Mouse (Mus musculus) MEL (cell line): ENCODE results near the gene Thada. TPM values are rescaled to one million over a fixed set of nuclear protein-coding genes. Genes with fewer than 3 reads are reported as not detected.
A peak's percentile ranks its signal among the peaks of the same experiment; 100 is the strongest.

Experiments used
- DNase-seq: peaks from one replicate; pipeline ENCODE4 v3.0.0; 2011; ENCODE audit warnings: low read depth, low spot score
- H3K27ac ChIP-seq: 2 replicates; pipeline ENCODE4 v1.5.1; 2012; ENCODE audit warnings: low read depth, mild to moderate bottlenecking, control low read depth, low read length, moderate library complexity; ENCODE audit not compliant: control insufficient read depth
- H3K27me3 ChIP-seq, 2 experiments: fragments of 150-350 bp in 1 of 2; sonication (generic) in 1 of 2; 2 replicates each; pipeline ENCODE4 v1.6.1; 2012; ENCODE audit warnings: low read length in 2 of 2, mild to moderate bottlenecking in 2 of 2, improper control_type of control experiment in 1 of 2, moderate library complexity in 1 of 2; ENCODE audit not compliant: insufficient read depth in 2 of 2, control insufficient read depth in 1 of 2
- H3K36me3 ChIP-seq, 2 experiments: 2 replicates each; pipeline ENCODE4 v1.6.1; 2012 to 2014; ENCODE audit warnings: low read length in 2 of 2, improper control_type of control experiment in 1 of 2, inconsistent platforms in 1 of 2, mild to moderate bottlenecking in 1 of 2; ENCODE audit not compliant: insufficient read depth in 2 of 2, control insufficient read depth in 1 of 2
- H3K4me1 ChIP-seq, 2 experiments: fragments of 150-350 bp in 1 of 2; sonication (generic) in 1 of 2; 2 replicates each; pipeline ENCODE4 v1.6.1; 2012; ENCODE audit warnings: low read length in 2 of 2, improper control_type of control experiment in 1 of 2, mild to moderate bottlenecking in 1 of 2; ENCODE audit not compliant: insufficient read depth in 2 of 2, control insufficient read depth in 1 of 2
- H3K4me3 ChIP-seq, 2 experiments: fragments of 150-350 bp in 1 of 2; sonication (generic) in 1 of 2; 2 replicates each; pipeline ENCODE4 v1.5.1; 2012; ENCODE audit warnings: low read depth in 2 of 2, low read length in 2 of 2, mild to moderate bottlenecking in 2 of 2, moderate library complexity in 2 of 2, control low read depth in 1 of 2, improper control_type of control experiment in 1 of 2; ENCODE audit not compliant: control insufficient read depth in 1 of 2, insufficient read depth in 1 of 2
- H3K79me2 ChIP-seq: 2 replicates; pipeline ENCODE4 v1.6.1; 2012; ENCODE audit warnings: mild to moderate bottlenecking, low read length, moderate library complexity; ENCODE audit not compliant: control insufficient read depth, poor library complexity, insufficient read depth
- H3K9ac ChIP-seq: 2 replicates; pipeline ENCODE4 v1.6.1; 2012; ENCODE audit warnings: low read depth, mild to moderate bottlenecking, control low read depth, low read length, moderate library complexity; ENCODE audit not compliant: control insufficient read depth, poor library complexity, severe bottlenecking
- H3K9me3 ChIP-seq: fragments of 150-350 bp; sonication (generic); replicated peaks from 2 replicates; pipeline ENCODE4 v1.6.1; 2012; ENCODE audit warnings: mild to moderate bottlenecking, low read length, improper control_type of control experiment, moderate library complexity; ENCODE audit not compliant: insufficient read depth
- BHLHE40 ChIP-seq: IDR thresholded peaks from 2 replicates; pipeline ENCODE4 v1.6.1; 2012; ENCODE audit warnings: low read depth, mild to moderate bottlenecking, inconsistent platforms, low read length, improper control_type of control experiment, borderline replicate concordance
- CHD1 ChIP-seq: IDR thresholded peaks from 2 replicates; pipeline ENCODE4 v1.6.1; 2012; ENCODE audit warnings: low read depth, mild to moderate bottlenecking, inconsistent platforms, low read length, improper control_type of control experiment
- CHD2 ChIP-seq: IDR thresholded peaks from 2 replicates; pipeline ENCODE4 v1.6.1; 2011; ENCODE audit warnings: low read length, improper control_type of control experiment
- ELF1 ChIP-seq: IDR thresholded peaks from 2 replicates; pipeline ENCODE4 v1.6.1; 2014; ENCODE audit warnings: low read depth, mild to moderate bottlenecking, inconsistent platforms, low read length, improper control_type of control experiment, moderate library complexity
- EP300 ChIP-seq, 2 experiments: IDR thresholded peaks; 2 replicates each; pipeline ENCODE4 v1.6.1; 2011; ENCODE audit warnings: improper control_type of control experiment in 2 of 2, low read length in 2 of 2, low read depth in 1 of 2, mild to moderate bottlenecking in 1 of 2
- GATA1 ChIP-seq: IDR thresholded peaks from 2 replicates; pipeline ENCODE4 v1.6.1; 2011; ENCODE audit warnings: low read depth, low read length, improper control_type of control experiment
- KAT2A ChIP-seq: conservative IDR thresholded peaks from 2 replicates; pipeline ENCODE4 v1.6.1; 2012; ENCODE audit warnings: low read depth, low read length, improper control_type of control experiment, inconsistent platforms
- MAX ChIP-seq: IDR thresholded peaks from 2 replicates; pipeline ENCODE4 v1.6.1; 2011; ENCODE audit warnings: low read length, improper control_type of control experiment
- MEF2A ChIP-seq: IDR thresholded peaks from 2 replicates; pipeline ENCODE4 v1.6.1; 2014; ENCODE audit warnings: low read depth, mild to moderate bottlenecking, inconsistent platforms, low read length, improper control_type of control experiment; ENCODE audit not compliant: poor library complexity, insufficient replicate concordance, severe bottlenecking; ENCODE audit errors: extremely low read depth
- MXI1 ChIP-seq: IDR thresholded peaks from 2 replicates; pipeline ENCODE4 v1.6.1; 2011; ENCODE audit warnings: mild to moderate bottlenecking, low read depth, low read length, improper control_type of control experiment
- MYC ChIP-seq: IDR thresholded peaks from 2 replicates; pipeline ENCODE4 v1.6.1; 2011; ENCODE audit warnings: low read depth, mild to moderate bottlenecking, low read length, improper control_type of control experiment, moderate library complexity
- NELFE ChIP-seq: IDR thresholded peaks from 2 replicates; pipeline ENCODE4 v1.6.1; 2011; ENCODE audit warnings: low read depth, low read length, improper control_type of control experiment
- NRF1 ChIP-seq: IDR thresholded peaks from 2 replicates; pipeline ENCODE4 v1.6.1; 2014; ENCODE audit warnings: low read depth, mild to moderate bottlenecking, inconsistent platforms, low read length, improper control_type of control experiment, moderate library complexity; ENCODE audit not compliant: poor library complexity, insufficient read depth, severe bottlenecking
- POLR2A ChIP-seq, 2 experiments: IDR thresholded peaks; 2 replicates each; pipeline ENCODE4 v1.6.1; 2011 to 2012; ENCODE audit warnings: low read length in 2 of 2, mild to moderate bottlenecking in 2 of 2, control low read depth in 1 of 2, improper control_type of control experiment in 1 of 2, low read depth in 1 of 2, moderate library complexity in 1 of 2; ENCODE audit not compliant: control insufficient read depth in 1 of 2, insufficient read depth in 1 of 2, poor library complexity in 1 of 2
- POLR2AphosphoS2 ChIP-seq: IDR thresholded peaks from 2 replicates; pipeline ENCODE4 v1.6.1; 2011; ENCODE audit warnings: low read length, improper control_type of control experiment
- RAD21 ChIP-seq: IDR thresholded peaks from 2 replicates; pipeline ENCODE4 v1.6.1; 2011; ENCODE audit warnings: mild to moderate bottlenecking, low read depth, low read length, improper control_type of control experiment
- SIN3A ChIP-seq: IDR thresholded peaks from 2 replicates; pipeline ENCODE4 v1.6.1; 2012; ENCODE audit warnings: low read length, improper control_type of control experiment, inconsistent platforms
- TAL1 ChIP-seq: IDR thresholded peaks from 2 replicates; pipeline ENCODE4 v1.6.1; 2012; ENCODE audit warnings: mild to moderate bottlenecking, inconsistent platforms, low read length, moderate library complexity, mixed read lengths
- TBP ChIP-seq: IDR thresholded peaks from 2 replicates; pipeline ENCODE4 v1.8.0; 2011; ENCODE audit warnings: low read depth, low read length, improper control_type of control experiment
- UBTF ChIP-seq: IDR thresholded peaks from 2 replicates; pipeline ENCODE4 v1.6.1; 2012; ENCODE audit warnings: low read depth, mild to moderate bottlenecking, inconsistent platforms, low read length, improper control_type of control experiment, moderate library complexity, borderline replicate concordance; ENCODE audit not compliant: insufficient read depth
- USF1 ChIP-seq: IDR thresholded peaks from 2 replicates; pipeline ENCODE4 v1.6.1; 2014; ENCODE audit warnings: low read depth, mild to moderate bottlenecking, inconsistent platforms, low read length, improper control_type of control experiment, moderate library complexity
- USF2 ChIP-seq, 2 experiments: IDR thresholded peaks; 2 replicates each; pipeline ENCODE4 v1.6.1; 2011 to 2012; ENCODE audit warnings: improper control_type of control experiment in 2 of 2, low read length in 2 of 2, borderline replicate concordance in 1 of 2, inconsistent platforms in 1 of 2, low read depth in 1 of 2, mild to moderate bottlenecking in 1 of 2; ENCODE audit not compliant: insufficient read depth in 1 of 2
- ZC3H11A ChIP-seq: IDR thresholded peaks from 2 replicates; pipeline ENCODE4 v1.6.1; 2012; ENCODE audit warnings: low read depth, mild to moderate bottlenecking, inconsistent platforms, low read length, improper control_type of control experiment
- ZKSCAN1 ChIP-seq: IDR thresholded peaks from 2 replicates; pipeline ENCODE4 v1.6.1; 2012; ENCODE audit warnings: low read depth, mild to moderate bottlenecking, inconsistent platforms, low read length, improper control_type of control experiment, moderate library complexity
- ZNF384 ChIP-seq: IDR thresholded peaks from 2 replicates; pipeline ENCODE4 v1.6.1; 2012; ENCODE audit warnings: low read depth, mild to moderate bottlenecking, inconsistent platforms, low read length, improper control_type of control experiment
- polyA plus RNA-seq, 2 experiments: library from polyadenylated mRNA; stranded (reverse) in 1 of 2; unstranded in 1 of 2; fragments of >175 nt in 1 of 2; fragments of >200 nt in 1 of 2; gene quantifications; 2 replicates each; pipeline versions ENCODE4 v1.2.1 to v1.2.4; 2012; ENCODE audit warnings: low replicate concordance in 2 of 2, low read depth in 1 of 2; ENCODE audit not compliant: insufficient read length in 2 of 2, insufficient read depth in 1 of 2, missing spikeins in 1 of 2
- total RNA-seq: library from RNA; depleted of rRNA; stranded (reverse); fragments of 300-350 nt; gene quantifications from 2 replicates; pipeline ENCODE4 v1.2.3, GENCODE M21; 2012

Gene Thada
- total and polyA plus RNA-seq, 3 experiments = 19.8 to 20.6 TPM; not detected in 1

DNA sequence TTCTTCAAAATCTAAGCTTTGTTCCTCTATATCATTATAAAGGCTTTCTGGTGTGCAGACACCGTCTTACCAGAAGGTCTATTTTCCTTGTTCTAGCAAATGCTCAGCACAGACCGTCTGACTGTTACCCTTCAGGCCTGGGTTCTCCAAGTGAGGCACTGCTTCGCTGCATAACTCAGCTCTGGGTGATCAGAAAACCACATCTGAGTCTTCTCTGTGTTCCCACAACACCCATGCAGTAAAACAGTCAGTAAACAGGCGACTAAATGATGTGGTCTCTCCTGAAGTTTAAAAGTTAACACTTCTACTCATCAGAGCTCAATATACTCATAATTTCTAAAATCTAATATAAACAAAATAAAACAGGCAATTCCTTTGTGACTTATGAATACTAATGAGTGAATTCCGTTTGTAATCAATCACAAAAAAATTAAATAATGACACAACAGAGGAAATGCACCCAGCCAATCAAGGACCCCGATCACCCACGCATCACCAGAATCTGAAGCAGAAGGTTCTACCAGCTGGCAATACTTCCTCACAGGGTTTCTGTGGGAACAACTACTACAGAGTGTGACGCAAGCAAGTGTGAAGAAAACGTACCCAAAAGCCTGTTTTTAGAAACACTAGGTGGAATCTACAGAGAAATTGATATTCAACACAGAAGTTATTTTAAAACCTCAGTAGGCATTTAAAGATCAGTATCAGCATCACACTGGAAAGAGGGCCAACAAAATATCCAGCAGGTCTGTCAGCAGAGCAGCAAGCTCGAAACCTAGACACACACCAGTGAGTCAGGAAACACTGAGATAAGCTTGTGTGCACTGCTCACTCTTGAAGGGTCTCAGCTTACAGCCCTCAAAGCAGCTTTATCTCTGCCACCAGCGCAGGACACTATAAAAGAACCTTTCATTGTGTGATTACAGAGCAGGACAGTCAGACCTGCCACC lies 46.4 kb downstream of the Thada start (continued):
- TF ChIP-seq EP300 (IDR thresholded peaks at IDR 0.05; ENCODE audit: low read depth in 1 of 2, low read length in 2 of 2) (peak; percentile 77 to 80), ZC3H11A (no peak), BHLHE40 (peak; percentile 19; the same call in 1 of the 2 replicates), CHD1 (no peak), RAD21 (no peak), CHD2 (no peak), NRF1 (no peak), MAX (no peak), MEF2A (peak; percentile 69; the same call in 1 of the 2 replicates), USF1 (no peak), SIN3A (peak; percentile 82), POLR2A (IDR thresholded peaks at IDR 0.05; ENCODE audit: control insufficient read depth in 1 of 2, insufficient read depth in 1 of 2, low read depth in 1 of 2, low read length in 2 of 2, poor library complexity in 1 of 2) (no peak), POLR2AphosphoS2 (no peak), TAL1 (peak; percentile 79), MXI1 (no peak), NELFE (no peak), UBTF (no peak), MYC (no peak), ZNF384 (no peak), ZKSCAN1 (no peak), USF2 (IDR thresholded peaks at IDR 0.05; ENCODE audit: borderline replicate concordance in 1 of 2, insufficient read depth in 1 of 2, low read depth in 1 of 2, low read length in 2 of 2) (no peak), TBP (peak; percentile 57)

- Histone ChIP-seq H3K27ac (no peak overlapping the region), H3K36me3 (peaks cover 4 to 19% of the 10 kb centered on the region in 2 experiments), H3K4me3 (no peak overlapping the region), H3K27me3 (no peaks in the 10 kb centered on the region), H3K9me3 (no peaks in the 10 kb centered on the region), H3K9ac (no peak overlapping the region), H3K79me2 (no peaks in the 10 kb centered on the region), H3K4me1 (peaks cover 5 to 10% of the 10 kb centered on the region in 2 experiments; a peak in 3 of 4 replicates)
- no peak for DNase-seq
- TF ChIP-seq GATA1 = no peak
- TF ChIP-seq BHLHE40 = no peak
- no peak for TF ChIP-seq ELF1
- no peak for TF ChIP-seq ZC3H11A
- no peak for TF ChIP-seq KAT2A
Measured at GRCm38 (mm10) chr17:84415936-84416335, 50.1 kb downstream of the Thada start.
